Mouse (Mus musculus): ENCODE data around the gene Gm17324.
"Not testable (repeated sequence)": the region's sequence is repeated elsewhere in the genome, so short reads cannot be mapped to it uniquely, and the experiment has no call there.

Gene Gm17324

GRCm38 (mm10) chr9:78447973-78448873 is at the start of gene Gm17324, which contains the start of gene Mto1:
Gm17324 (minus strand) TSS chr9:78448786.
Mto1 (plus strand) TSS chr9:78448208.
- peak; percentile 79 to 87 for DNase-seq (ENCODE audit: low spot score in 2 of 2)

GRCm38 (mm10) chr9:78493171-78493570 is 44.6 kb upstream of the Gm17324 start:
- no peak for DNase-seq (ENCODE audit: low spot score in 2 of 2)

- DNase-seq (ENCODE audit: low spot score in 2 of 2), result no peak
Measured at GRCm38 (mm10) chr9:78492254-78492653, 43.7 kb upstream of the Gm17324 start.

DNA sequence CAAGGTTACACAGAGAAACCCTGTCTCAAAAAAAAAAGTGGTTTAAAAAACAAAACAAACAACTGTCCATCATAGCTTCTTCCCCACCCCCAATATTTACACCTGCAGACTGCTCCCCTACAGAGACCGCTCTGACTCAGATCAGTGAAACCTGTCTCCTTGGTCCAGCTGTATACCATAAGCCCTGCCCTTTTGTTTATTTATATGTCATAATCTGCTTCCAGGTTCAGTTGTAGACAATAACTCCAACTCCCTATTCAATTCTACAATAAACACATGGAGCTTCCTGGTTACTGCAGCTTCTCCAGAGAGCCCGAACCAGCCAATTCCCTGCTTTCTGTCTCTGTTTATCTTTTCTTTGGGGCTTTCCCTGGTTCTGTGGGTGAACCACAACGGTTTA is 42.6 kb upstream of the Gm17324 start:
- no peak for DNase-seq (ENCODE audit: low spot score in 2 of 2)

DNA sequence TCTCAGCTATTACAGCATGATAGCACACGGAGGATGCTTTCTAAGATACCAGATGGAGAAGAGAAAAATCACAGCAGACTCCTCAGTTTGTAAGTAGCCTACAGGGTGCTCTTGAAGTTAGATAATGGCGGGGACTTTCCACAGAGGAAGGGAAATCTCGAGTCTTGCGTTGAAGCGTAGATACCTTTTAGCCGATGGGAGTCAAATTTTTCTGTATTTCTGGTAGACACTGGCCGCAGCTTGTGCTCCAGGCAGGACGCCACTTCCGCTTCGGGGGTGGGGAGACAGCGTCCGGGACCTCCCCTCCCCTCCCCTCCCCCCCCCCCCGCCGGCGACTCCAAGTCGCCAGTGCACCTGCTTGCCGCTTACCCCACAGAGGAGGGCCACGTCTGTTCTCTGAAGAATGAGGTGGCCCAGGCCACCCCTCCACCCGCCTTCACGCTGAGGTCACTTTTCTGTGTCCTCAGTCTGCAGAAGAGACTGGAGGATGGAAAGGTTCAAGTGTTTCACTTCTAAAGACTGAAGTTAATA is 40.4 kb upstream of the Gm17324 start, which contains the start of gene Eef1a1:
Gene Eef1a1, minus strand, starts transcription at position 262 of the 531 bp plus-strand sequence.
- DNase-seq (ENCODE audit: low spot score in 2 of 2), result peak; percentile 59 to 63

GRCm38 (mm10) chr9:78488021-78488420 is 39.4 kb upstream of the Gm17324 start:
- DNase-seq (ENCODE audit: low spot score in 2 of 2), result not testable (repeated sequence)

- no peak for DNase-seq (ENCODE audit: low spot score in 2 of 2)
Measured at GRCm38 (mm10) chr9:78484660-78485059, 36.1 kb upstream of the Gm17324 start.

GRCm38 (mm10) chr9:78482386-78482785 is 33.8 kb upstream of the Gm17324 start:
- no peak for DNase-seq (ENCODE audit: low spot score in 2 of 2)

- peak; percentile 95 to 96 for DNase-seq (ENCODE audit: low spot score in 2 of 2)
Measured at GRCm38 (mm10) chr9:78481423-78482331, 33.1 kb upstream of the Gm17324 start.

- peak; percentile 69 to 77 for DNase-seq (ENCODE audit: low spot score in 2 of 2)
Measured at GRCm38 (mm10) chr9:78480706-78481358, 32.2 kb upstream of the Gm17324 start.

GRCm38 (mm10) chr9:78480227-78480626 is 31.6 kb upstream of the Gm17324 start:
- not testable (repeated sequence) for DNase-seq (ENCODE audit: low spot score in 2 of 2)

GRCm38 (mm10) chr9:78479308-78479707 is 30.7 kb upstream of the Gm17324 start:
- not testable (repeated sequence) for DNase-seq (ENCODE audit: low spot score in 2 of 2)

- not testable (repeated sequence) for DNase-seq (ENCODE audit: low spot score in 2 of 2)
Measured at GRCm38 (mm10) chr9:78478009-78478605, 29.5 kb upstream of the Gm17324 start.

- no peak for DNase-seq (ENCODE audit: low spot score in 2 of 2)
Measured at GRCm38 (mm10) chr9:78477021-78477551, 28.5 kb upstream of the Gm17324 start.

DNA sequence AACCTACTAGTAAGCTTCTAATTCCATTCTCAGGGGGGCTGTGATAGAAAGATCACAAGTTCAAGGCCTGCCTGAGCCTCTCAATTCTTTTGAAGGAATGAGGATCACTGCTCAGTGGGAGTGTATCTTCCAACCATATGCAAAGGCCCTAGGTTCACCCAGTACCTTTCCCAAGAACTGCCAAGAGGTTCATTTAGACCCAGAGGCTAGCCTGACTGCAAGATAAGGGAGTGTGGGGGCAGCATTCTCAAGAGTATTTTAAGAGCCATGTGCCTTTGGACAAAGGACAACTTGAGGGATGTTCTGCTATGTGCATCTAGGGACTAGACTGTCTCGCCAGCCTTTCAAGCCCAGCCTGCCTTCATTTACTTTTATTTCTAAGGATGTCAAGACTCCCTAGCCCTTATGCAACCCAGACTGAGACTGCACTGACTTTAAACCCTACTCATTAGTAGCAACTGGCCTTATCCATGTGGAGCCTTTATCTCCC is 28.0 kb upstream of the Gm17324 start:
- no peak for DNase-seq (ENCODE audit: low spot score in 2 of 2)

DNA sequence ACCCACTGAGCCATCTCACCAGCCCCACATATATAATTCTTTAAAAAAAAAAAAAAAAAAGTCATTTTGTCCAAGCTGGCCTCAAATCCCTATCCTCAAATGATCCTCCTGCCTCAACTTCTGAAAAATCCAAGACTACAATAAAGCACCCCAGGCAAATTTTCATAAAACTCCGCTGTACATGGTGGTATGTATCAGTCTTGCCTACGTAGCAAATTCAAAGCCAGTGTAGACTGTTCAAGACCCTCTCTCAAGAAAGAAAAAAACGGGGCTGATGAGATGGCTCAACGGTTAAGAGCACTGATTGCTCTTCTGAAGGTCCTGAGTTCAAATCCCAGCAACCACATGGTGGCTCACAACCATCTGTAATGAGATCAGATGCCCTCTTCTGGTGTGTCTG is 27.3 kb upstream of the Gm17324 start:
- no peak for DNase-seq (ENCODE audit: low spot score in 2 of 2)

GRCm38 (mm10) chr9:78475383-78475780 is 26.8 kb upstream of the Gm17324 start:
- no peak for DNase-seq (ENCODE audit: low spot score in 2 of 2)

GRCm38 (mm10) chr9:78474771-78475382 is 26.3 kb upstream of the Gm17324 start:
- no peak for DNase-seq (ENCODE audit: low spot score in 2 of 2)

DNA sequence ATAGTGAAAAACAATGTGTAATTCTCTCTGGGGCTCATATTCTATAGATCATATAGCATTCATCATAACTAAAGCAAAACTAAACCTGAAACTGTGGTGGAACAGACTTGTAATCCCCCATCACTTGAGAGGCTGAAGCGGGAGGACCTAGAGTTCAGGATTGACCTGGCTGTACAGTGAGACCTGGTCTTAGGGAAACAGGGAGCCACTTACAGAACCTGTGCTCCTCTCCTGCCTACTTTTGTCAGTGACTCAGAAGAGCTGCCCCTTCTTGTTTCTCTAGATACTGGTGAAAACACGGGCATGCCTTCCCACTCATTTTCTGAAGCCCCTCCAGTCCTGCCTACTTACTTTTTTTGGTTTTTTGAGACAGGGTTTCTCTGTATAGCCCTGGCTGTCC is 25.7 kb upstream of the Gm17324 start:
- DNase-seq (ENCODE audit: low spot score in 2 of 2), result no peak

DNA sequence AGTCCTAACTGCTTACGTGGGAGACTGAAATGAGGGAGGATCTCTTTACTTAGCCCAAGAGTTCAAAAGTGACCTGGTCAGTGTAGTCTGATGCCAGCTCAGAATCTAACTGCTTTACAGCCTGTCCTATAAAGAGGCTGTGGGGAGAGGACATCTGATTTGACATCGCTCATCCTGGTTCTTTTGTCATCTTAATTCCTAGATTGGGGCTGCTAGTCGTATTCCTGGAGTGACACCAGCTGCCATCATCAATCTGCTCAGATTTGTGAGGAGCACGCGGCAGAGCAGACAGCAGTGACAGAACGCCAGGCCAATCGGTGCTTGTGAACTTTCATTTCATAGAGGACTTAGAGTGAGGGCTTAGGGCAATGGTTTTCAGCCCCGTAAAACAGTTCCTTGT is 25.0 kb upstream of the Gm17324 start:
- DNase-seq (ENCODE audit: low spot score in 2 of 2), result no peak
